Mouse (Mus musculus): ENCODE measurements around the gene Chchd1. TPM values are rescaled to one million over a fixed set of nuclear protein-coding genes. Genes with fewer than 3 reads are reported as not detected.

Chchd1 gene
- polyA plus RNA-seq, 1 experiment from 2014 or later: 253 TPM

- WGBS: 67% methylated on average over 3 of the region's 3 CpGs
- no peak for ATAC-seq (ENCODE audit: low FRiP score, low read depth)
- Histone ChIP-seq H3K4me3 (no peak overlapping the region), H3K4me2 (replicated peaks) (no peak overlapping the region), H3K36me3 (no peaks in the 10 kb centered on the region), H3K4me1 (peaks cover 19% of the 10 kb centered on the region), H3K27me3 (peaks cover 50% of the 10 kb centered on the region), H3K27ac (replicated peaks) (no peak overlapping the region), H3K9ac (replicated peaks) (no peak overlapping the region; the same call in 1 of the 2 replicates), H3K9me3 (no peaks in the 10 kb centered on the region)
Measured at GRCm38 (mm10) chr14:20664436-20664835, 38.4 kb upstream of the Chchd1 start.

DNA sequence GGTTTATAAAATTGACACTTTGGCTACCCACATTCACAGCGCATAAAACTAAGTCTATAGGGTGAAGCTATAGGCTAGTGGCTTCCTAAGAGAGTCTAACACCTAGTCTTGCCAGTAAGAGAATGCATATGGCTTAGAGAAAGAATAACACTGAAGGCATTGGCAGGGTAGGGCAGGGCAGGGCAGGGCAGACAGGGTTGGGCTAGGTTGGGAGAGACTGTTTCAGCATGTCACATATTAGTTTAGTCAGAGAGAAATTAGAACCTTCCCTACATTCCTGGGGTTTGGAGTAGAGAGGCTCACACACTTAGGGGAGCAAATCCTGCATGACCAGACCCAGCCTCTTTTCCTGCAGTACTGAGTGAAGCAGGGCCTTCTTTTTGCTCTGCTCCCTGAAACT lies 35.3 kb upstream of the Chchd1 start:
- no peak overlapping the region for H3K9ac ChIP-seq (replicated peaks)
- 84% methylated on average over 1 of the region's 1 CpGs for WGBS
- H3K27ac ChIP-seq (replicated peaks): no peak overlapping the region
- no peaks in the 10 kb centered on the region for H3K36me3 ChIP-seq
- peaks cover 43% of the 10 kb centered on the region for H3K27me3 ChIP-seq
- no peak overlapping the region for H3K4me3 ChIP-seq
- 0 out of 2 replicates have a peak, but pooled peaks cover 4% of the 10 kb centered on the region for H3K4me1 ChIP-seq
- no peak overlapping the region for H3K4me2 ChIP-seq (replicated peaks)
- no peak for ATAC-seq (ENCODE audit: low FRiP score, low read depth)
- no peaks in the 10 kb centered on the region for H3K9me3 ChIP-seq

DNA sequence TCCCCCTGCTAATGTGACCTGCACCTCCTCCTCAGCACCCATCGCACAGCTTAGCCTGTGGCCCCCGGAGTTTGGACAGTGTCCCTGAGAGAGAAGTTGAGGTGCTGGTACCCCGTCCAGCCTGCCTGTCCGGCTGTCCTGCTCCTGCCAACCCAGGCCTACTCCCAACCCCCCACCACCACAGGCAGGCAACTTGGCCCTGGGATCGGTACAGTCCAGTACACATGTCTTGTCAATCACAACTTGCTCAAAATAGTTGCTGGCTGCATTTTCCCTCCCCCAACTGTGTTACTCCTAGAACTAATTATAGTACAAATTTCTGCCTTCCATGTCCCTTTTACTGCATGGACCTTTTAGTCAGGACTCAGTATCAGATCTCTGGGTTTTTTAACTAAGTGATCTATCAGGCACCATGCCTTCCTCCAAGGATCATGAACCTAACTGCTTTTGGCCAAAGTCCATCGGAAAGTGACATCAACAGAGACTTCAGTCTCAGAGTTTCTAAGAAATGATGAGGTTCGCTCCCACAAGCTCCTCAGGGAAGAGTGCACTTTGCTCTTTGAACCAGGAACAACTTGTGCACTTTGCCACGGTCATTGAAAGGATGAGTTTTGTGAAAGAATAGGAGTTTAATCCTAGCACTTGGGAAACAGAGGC lies 34.5 kb upstream of the Chchd1 start, which contains the start of gene Synpo2l:
TSS of gene Synpo2l (minus strand) at position 201 of the 657 bp plus-strand sequence.
- no peak within 1 kb of the TSS for H3K9ac ChIP-seq (replicated peaks)
- 81% methylated on average over 8 of the region's 8 CpGs for WGBS
- H3K4me1 ChIP-seq: 0 out of 2 replicates have a peak, but pooled peaks cover 4% of the 10 kb centered on the region
- no peaks in the 10 kb centered on the region for H3K9me3 ChIP-seq
- no peak for ATAC-seq (ENCODE audit: low FRiP score, low read depth)
- H3K27ac ChIP-seq (replicated peaks): no peak within 1 kb of the TSS
- H3K27me3 ChIP-seq: peaks cover 34% of the 10 kb centered on the region
- no peak within 1 kb of the TSS for H3K4me2 ChIP-seq (replicated peaks)
- H3K4me3 ChIP-seq: no peak within 1 kb of the TSS
- no peaks in the 10 kb centered on the region for H3K36me3 ChIP-seq

DNA sequence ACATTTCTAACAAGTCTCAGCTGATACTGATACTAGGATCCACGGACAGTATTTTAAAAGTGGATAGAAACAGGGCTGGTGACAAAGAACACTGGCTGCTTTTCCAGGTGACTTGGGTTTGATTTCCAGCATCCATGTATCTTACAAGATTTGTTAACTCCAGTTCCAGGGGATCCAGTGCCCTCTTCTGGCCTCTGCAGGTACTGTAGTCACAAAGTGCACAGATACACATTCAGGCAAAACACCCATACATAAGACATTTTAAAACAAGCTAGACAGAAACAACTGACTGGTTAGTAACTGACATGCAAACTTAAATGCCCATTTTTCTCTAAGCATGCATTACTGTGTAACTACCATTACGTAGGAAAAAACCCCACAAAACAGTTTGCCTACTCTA lies 29.8 kb upstream of the Chchd1 start:
- Histone ChIP-seq H3K27ac (replicated peaks) (no peak overlapping the region), H3K36me3 (peaks cover 23% of the 10 kb centered on the region), H3K4me3 (no peak overlapping the region), H3K4me1 (peaks cover 13% of the 10 kb centered on the region), H3K9me3 (no peaks in the 10 kb centered on the region), H3K4me2 (replicated peaks) (0 out of 2 replicates have a peak overlapping the region, but pooled peaks have one; percentile 73), H3K27me3 (peaks cover 5% of the 10 kb centered on the region), H3K9ac (replicated peaks) (no peak overlapping the region)
- 87% methylated on average over 2 of the region's 2 CpGs for WGBS
- ATAC-seq (ENCODE audit: low FRiP score, low read depth): no peak

DNA sequence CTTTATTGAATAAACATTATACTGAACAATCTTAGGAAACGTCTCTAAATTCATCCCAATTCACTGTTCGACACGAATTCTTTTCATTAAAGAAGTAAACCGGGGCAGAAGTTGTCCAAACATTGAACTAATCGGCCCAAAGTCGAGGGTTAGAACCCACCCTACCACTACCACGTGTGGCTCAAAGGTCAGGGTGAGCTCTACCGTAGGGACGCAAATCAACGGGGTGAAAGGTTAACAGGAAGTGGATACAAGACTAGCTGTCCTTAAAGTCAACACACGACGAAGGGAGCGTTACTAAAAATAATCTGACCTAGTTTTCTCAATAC lies 29.1 kb upstream of the Chchd1 start:
- Histone ChIP-seq H3K4me1 (peaks cover 13% of the 10 kb centered on the region), H3K36me3 (peaks cover 30% of the 10 kb centered on the region), H3K27me3 (peaks cover 2% of the 10 kb centered on the region; the same call in 1 of the 2 replicates), H3K27ac (replicated peaks) (no peak overlapping the region; the same call in 1 of the 2 replicates), H3K4me3 (peak overlapping the region; percentile 83), H3K4me2 (replicated peaks) (peak overlapping the region; percentile 73), H3K9ac (replicated peaks) (0 out of 2 replicates have a peak overlapping the region, but pooled peaks have one; percentile 20), H3K9me3 (no peaks in the 10 kb centered on the region)
- ATAC-seq (ENCODE audit: low FRiP score, low read depth): peak; percentile 66
- 11% methylated on average over 13 of the region's 13 CpGs for WGBS

DNA sequence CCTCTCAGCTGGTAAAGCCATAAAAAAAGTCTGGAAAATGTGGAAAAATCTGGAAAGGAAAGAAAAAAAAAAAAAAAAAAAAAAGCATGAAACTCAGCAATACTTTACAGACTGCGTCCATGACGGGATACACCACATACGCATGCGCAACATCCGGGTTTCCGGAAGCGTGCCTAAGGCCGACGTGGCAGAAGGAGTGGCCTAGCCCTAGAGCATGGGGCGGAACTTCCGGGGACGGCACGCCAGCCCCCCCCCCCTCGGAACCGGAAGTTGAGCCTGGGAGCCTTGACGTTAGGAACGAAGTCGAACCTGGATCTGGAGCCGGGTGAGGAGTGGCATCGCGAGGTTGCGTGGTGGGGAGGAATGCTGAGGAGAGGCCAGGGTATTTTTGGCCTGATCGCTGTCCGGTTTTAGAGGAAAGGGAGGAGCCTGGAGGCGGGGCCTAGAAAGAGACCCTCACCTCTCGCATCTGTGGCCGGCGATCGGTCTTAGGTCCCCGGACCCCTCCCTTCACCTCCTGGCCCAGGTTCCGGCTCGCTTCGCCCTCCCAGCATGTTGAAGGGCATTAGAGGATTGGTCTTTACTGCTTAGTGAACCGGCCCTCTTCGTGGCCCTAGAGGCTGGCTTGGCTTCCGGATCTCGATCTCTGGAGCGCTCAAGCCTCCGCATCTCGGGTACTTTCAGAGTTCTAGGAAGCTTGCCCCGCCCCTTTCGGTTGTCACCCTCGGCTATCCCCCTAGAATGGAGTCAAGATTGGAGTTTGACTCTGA lies 28.6 kb upstream of the Chchd1 start, which contains the start of gene Sec24c:
TSS of gene Sec24c (plus strand) at position 245 of the 770 bp plus-strand sequence.
- peak within 1 kb of the TSS; percentile 86 for H3K9ac ChIP-seq (replicated peaks)
- peak within 1 kb of the TSS; percentile 73 for H3K4me2 ChIP-seq (replicated peaks)
- 0% methylated on average over 43 of the region's 43 CpGs for WGBS
- peak; percentile 97 for ATAC-seq (ENCODE audit: low FRiP score, low read depth)
- peak within 1 kb of the TSS; percentile 83 for H3K4me3 ChIP-seq
- peak within 1 kb of the TSS; percentile 84 for H3K27ac ChIP-seq (replicated peaks)
- H3K36me3 ChIP-seq: peaks cover 36% of the 10 kb centered on the region
- H3K9me3 ChIP-seq: no peaks in the 10 kb centered on the region
- peaks cover 13% of the 10 kb centered on the region for H3K4me1 ChIP-seq
- peaks cover 2% of the 10 kb centered on the region; the same call in 1 of the 2 replicates for H3K27me3 ChIP-seq

- Histone ChIP-seq H3K27me3 (no peaks in the 10 kb centered on the region), H3K27ac (replicated peaks) (no peak overlapping the region), H3K9me3 (no peaks in the 10 kb centered on the region), H3K4me3 (no peak overlapping the region), H3K4me2 (replicated peaks) (no peak overlapping the region), H3K4me1 (peaks cover 13% of the 10 kb centered on the region), H3K9ac (replicated peaks) (no peak overlapping the region), H3K36me3 (peaks cover 70% of the 10 kb centered on the region)
- WGBS: 95% methylated on average over 4 of the region's 4 CpGs
- ATAC-seq (ENCODE audit: low FRiP score, low read depth): no peak
Measured at GRCm38 (mm10) chr14:20677906-20678305, 24.9 kb upstream of the Chchd1 start.

DNA sequence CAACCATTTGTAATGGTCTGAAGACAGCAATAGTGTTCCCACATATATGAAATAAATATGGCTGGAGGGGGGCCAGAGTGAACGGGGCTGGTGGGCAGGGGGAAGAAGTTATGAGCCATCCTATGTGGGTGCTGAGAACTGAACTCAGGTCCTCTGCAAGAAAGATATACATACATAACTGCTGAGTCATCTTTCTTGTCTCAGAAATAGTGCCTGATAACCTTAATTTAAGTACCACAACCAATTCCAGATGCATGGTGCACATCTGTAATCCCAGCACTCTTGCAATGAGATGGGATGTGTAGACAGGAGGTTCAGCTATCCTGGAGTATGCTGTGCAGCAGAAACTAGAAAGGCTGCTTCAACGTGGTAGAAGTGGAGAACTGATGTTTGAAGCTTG lies 21.1 kb upstream of the Chchd1 start:
- H3K9ac ChIP-seq (replicated peaks): no peak overlapping the region
- H3K9me3 ChIP-seq: no peaks in the 10 kb centered on the region
- peaks cover 98% of the 10 kb centered on the region for H3K36me3 ChIP-seq
- H3K4me1 ChIP-seq: no peaks in the 10 kb centered on the region
- H3K4me2 ChIP-seq (replicated peaks): no peak overlapping the region
- no peaks in the 10 kb centered on the region for H3K27me3 ChIP-seq
- no peak overlapping the region for H3K27ac ChIP-seq (replicated peaks)
- H3K4me3 ChIP-seq: no peak overlapping the region
- ATAC-seq (ENCODE audit: low FRiP score, low read depth): no peak
- 92% methylated on average over 2 of the region's 2 CpGs for WGBS

GRCm38 (mm10) chr14:20682498-20682897 lies 20.3 kb upstream of the Chchd1 start:
- peaks cover 98% of the 10 kb centered on the region for H3K36me3 ChIP-seq
- no peak overlapping the region for H3K9ac ChIP-seq (replicated peaks)
- WGBS: 80% methylated on average over 3 of the region's 3 CpGs
- no peaks in the 10 kb centered on the region for H3K27me3 ChIP-seq
- no peaks in the 10 kb centered on the region for H3K9me3 ChIP-seq
- no peaks in the 10 kb centered on the region for H3K4me1 ChIP-seq
- no peak overlapping the region for H3K4me3 ChIP-seq
- no peak for ATAC-seq (ENCODE audit: low FRiP score, low read depth)
- no peak overlapping the region for H3K4me2 ChIP-seq (replicated peaks)
- H3K27ac ChIP-seq (replicated peaks): no peak overlapping the region

DNA sequence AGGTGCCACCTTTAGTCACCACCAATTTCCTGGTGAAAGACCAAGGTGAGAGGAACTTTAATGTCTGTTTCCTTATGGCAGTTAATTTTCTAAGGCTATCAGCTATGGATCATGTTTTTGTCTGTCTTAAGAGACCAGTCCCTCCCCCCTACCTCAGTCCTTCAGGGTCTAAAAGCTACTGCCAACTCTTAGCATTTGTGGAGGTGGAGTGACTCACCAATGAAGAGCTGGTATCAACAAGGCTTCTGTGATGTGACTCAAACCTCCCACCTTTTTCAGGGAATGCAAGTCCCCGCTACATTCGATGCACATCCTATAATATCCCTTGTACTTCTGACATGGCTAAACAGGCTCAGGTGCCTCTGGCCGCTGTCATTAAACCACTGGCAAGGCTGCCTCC lies 16.2 kb upstream of the Chchd1 start:
- WGBS: 92% methylated on average over 3 of the region's 3 CpGs
- H3K4me1 ChIP-seq: no peaks in the 10 kb centered on the region
- no peak for ATAC-seq (ENCODE audit: low FRiP score, low read depth)
- no peak overlapping the region for H3K4me3 ChIP-seq
- H3K36me3 ChIP-seq: peaks cover 98% of the 10 kb centered on the region
- H3K27me3 ChIP-seq: no peaks in the 10 kb centered on the region
- no peak overlapping the region for H3K4me2 ChIP-seq (replicated peaks)
- H3K9ac ChIP-seq (replicated peaks): no peak overlapping the region
- H3K9me3 ChIP-seq: no peaks in the 10 kb centered on the region
- H3K27ac ChIP-seq (replicated peaks): no peak overlapping the region

- H3K9ac ChIP-seq (replicated peaks): no peak overlapping the region
- H3K4me3 ChIP-seq: no peak overlapping the region
- WGBS: 92% methylated on average over 2 of the region's 2 CpGs
- H3K27me3 ChIP-seq: no peaks in the 10 kb centered on the region
- ATAC-seq (ENCODE audit: low FRiP score, low read depth): no peak
- H3K4me2 ChIP-seq (replicated peaks): no peak overlapping the region
- H3K9me3 ChIP-seq: no peaks in the 10 kb centered on the region
- peaks cover 99% of the 10 kb centered on the region for H3K36me3 ChIP-seq
- no peak overlapping the region for H3K27ac ChIP-seq (replicated peaks)
- H3K4me1 ChIP-seq: peaks cover 2% of the 10 kb centered on the region; the same call in 1 of the 2 replicates
Measured at GRCm38 (mm10) chr14:20689009-20689408, 13.8 kb upstream of the Chchd1 start.

GRCm38 (mm10) chr14:20691772-20692171 lies 11.0 kb upstream of the Chchd1 start:
- ATAC-seq (ENCODE audit: low FRiP score, low read depth): no peak
- peaks cover 20% of the 10 kb centered on the region for H3K4me1 ChIP-seq
- H3K9ac ChIP-seq (replicated peaks): no peak overlapping the region
- H3K27ac ChIP-seq (replicated peaks): no peak overlapping the region
- no peaks in the 10 kb centered on the region for H3K27me3 ChIP-seq
- no peak overlapping the region for H3K4me3 ChIP-seq
- no peak overlapping the region for H3K4me2 ChIP-seq (replicated peaks)
- 95% methylated on average over 6 of the region's 6 CpGs for WGBS
- H3K9me3 ChIP-seq: no peaks in the 10 kb centered on the region
- H3K36me3 ChIP-seq: peaks cover 76% of the 10 kb centered on the region
